Mouse (Mus musculus) right cerebral cortex, postnatal 10 days (tissue): Measurements from ENCODE around the gene Cxcr2.
"Not testable (repeated sequence)": the region's sequence is repeated elsewhere in the genome, so short reads cannot be mapped to it uniquely, and the experiment has no call there.

Source experiments
- DNase-seq, 2 experiments: peaks; one replicate each; pipeline ENCODE4 v3.0.0; 2021; ENCODE audit warnings: low spot score in 2 of 2

Cxcr2 gene

GRCm38 (mm10) chr1:74139415-74139814, 14.4 kb upstream of the Cxcr2 start:
- DNase-seq = no peak

GRCm38 (mm10) chr1:74141781-74142180, 12.0 kb upstream of the Cxcr2 start:
- no peak for DNase-seq

- peak in 1 of 2 experiments; percentile 11 for DNase-seq
Measured at GRCm38 (mm10) chr1:74149106-74149885, 4.5 kb upstream of the Cxcr2 start.

- DNase-seq = peak in 1 of 2 experiments; percentile 9
Measured at GRCm38 (mm10) chr1:74150101-74150500, 3.7 kb upstream of the Cxcr2 start.

- DNase-seq = peak in 1 of 2 experiments; percentile 3
Measured at GRCm38 (mm10) chr1:74151091-74151490, 2.7 kb upstream of the Cxcr2 start.

- peak in 1 of 2 experiments; percentile 4 for DNase-seq
Measured at GRCm38 (mm10) chr1:74155435-74156012, 1.7 kb downstream of the Cxcr2 start.

GRCm38 (mm10) chr1:74156381-74156910, 2.7 kb downstream of the Cxcr2 start:
- DNase-seq = peak in 1 of 2 experiments; percentile 7

- not testable (repeated sequence) for DNase-seq
Measured at GRCm38 (mm10) chr1:74159613-74160012, 5.8 kb downstream of the Cxcr2 start.

- DNase-seq = no peak
Measured at GRCm38 (mm10) chr1:74160036-74160435, 6.2 kb downstream of the Cxcr2 start.

- DNase-seq = no peak
Measured at GRCm38 (mm10) chr1:74167136-74167535, 13.3 kb downstream of the Cxcr2 start.

GRCm38 (mm10) chr1:74169721-74170120, 15.9 kb downstream of the Cxcr2 start:
- DNase-seq = no peak

- DNase-seq = no peak
Measured at GRCm38 (mm10) chr1:74172722-74173121, 18.9 kb downstream of the Cxcr2 start.

- no peak for DNase-seq
Measured at GRCm38 (mm10) chr1:74175731-74176130, 21.9 kb downstream of the Cxcr2 start.

- no peak for DNase-seq
Measured at GRCm38 (mm10) chr1:74178618-74179017, 24.8 kb downstream of the Cxcr2 start.

- DNase-seq = no peak
Measured at GRCm38 (mm10) chr1:74179624-74180408, 26.0 kb downstream of the Cxcr2 start.

GRCm38 (mm10) chr1:74181462-74181861, 27.7 kb downstream of the Cxcr2 start:
- no peak for DNase-seq

GRCm38 (mm10) chr1:74183006-74183405, 29.2 kb downstream of the Cxcr2 start:
- no peak for DNase-seq

GRCm38 (mm10) chr1:74190471-74190870, 36.7 kb downstream of the Cxcr2 start:
- no peak for DNase-seq

- DNase-seq = no peak
Measured at GRCm38 (mm10) chr1:74192711-74193110, 38.9 kb downstream of the Cxcr2 start.

GRCm38 (mm10) chr1:74194445-74194844, 40.7 kb downstream of the Cxcr2 start, which contains the start of gene Cxcr1:
Cxcr1 (minus strand) TSS chr1:74194631.
- no peak for DNase-seq

- DNase-seq = no peak
Measured at GRCm38 (mm10) chr1:74195961-74196360, 42.2 kb downstream of the Cxcr2 start.
